Mouse (Mus musculus): ENCODE data around the gene Rbx1.
"Not testable (repeated sequence)": the region's sequence is repeated elsewhere in the genome, so short reads cannot be mapped to it uniquely, and the experiment has no call there.

The Rbx1 gene

DNA sequence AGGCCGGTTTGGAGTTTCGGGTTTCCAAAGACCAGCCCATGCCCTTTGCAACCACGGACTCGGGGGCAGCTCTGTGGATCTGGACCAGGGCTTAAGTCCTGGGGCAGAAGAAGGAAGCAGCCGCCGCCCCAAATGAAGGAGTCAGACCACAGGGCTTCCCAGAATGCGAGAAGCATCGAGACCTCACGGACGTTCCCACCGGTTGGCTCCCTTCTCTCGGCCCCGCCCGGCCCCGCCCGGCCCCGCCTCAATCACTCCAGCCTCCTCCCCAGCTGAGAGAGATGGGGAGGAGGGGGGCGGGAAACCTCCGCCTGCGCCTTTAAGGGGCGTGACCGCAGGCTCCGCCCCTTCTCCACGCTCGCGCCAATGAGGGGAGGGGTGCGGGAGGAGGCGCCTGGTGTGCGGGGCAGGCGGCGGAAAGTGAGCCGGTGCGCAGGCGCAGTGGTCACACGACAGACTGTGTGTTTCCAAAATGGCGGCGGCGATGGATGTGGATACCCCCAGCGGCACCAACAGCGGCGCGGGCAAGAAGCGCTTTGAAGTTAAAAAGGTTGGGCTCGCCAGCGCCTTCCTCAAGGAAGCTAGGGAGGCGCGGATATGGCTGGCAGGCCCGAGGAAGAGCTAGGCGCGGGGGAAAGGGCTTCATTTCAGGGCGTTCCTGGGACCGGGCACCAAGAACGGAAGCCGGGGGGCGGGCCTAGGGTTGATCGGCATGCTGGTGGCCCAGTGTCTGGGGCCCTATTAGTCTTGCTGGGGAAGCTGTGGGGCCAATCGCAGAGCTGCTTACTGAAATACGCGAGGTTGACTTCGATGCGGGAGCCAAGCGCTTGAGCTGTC, at the start of gene Rbx1:
Gene Rbx1, plus strand, starts transcription at position 396 of the 837 bp plus-strand sequence.
- DNase-seq (ENCODE audit: extremely low spot score, low read depth, low spot score) = peak; percentile 85

DNA sequence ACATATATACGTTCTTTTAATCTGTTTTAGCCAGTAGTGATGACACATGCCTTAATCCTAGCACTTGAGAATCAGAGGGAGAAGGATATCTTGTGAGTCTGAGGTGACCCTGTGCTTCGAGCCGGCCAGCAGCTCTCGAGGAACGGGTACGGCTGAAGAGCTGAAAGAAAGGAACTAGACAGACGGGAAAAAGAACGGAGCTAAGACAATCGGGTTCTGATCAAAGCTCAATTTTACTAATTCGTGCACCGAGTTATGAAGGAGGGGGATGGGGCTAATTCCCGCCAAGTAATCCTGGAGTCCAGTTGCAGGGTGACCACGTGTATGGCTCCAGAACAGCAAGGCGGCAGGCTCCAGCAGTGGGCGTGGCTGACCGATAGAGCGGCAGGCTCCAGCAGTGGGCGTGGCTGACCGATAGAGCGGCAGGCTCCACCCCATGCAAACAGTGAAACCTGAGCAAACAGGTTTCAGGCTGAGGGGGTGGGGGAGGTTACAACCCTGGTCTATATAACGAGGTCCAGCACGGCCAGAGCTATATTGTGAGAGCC, 49.3 kb upstream of the Rbx1 start:
- DNase-seq (ENCODE audit: extremely low spot score, low read depth, low spot score) = not testable (repeated sequence)

DNA sequence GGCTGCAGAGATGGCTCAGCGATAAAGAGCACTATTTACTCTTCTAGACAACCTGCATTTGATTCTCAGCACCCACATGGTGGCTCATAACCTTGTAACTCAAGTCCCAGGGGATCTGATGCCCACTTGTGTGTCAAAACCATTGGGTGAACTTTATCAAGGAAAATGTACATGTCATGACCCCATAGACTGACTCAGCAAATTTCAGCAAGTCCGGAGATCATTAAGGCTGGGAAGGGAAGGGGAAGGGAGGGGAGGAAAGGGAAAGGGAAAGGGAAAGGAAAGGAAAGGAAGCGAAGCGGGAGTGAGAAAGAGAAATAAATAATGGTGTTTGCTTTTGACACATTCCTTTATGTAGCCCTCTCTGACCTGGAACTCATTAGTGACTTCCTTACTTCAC, 48.0 kb upstream of the Rbx1 start:
- DNase-seq (ENCODE audit: extremely low spot score, low read depth, low spot score) = no peak

DNA sequence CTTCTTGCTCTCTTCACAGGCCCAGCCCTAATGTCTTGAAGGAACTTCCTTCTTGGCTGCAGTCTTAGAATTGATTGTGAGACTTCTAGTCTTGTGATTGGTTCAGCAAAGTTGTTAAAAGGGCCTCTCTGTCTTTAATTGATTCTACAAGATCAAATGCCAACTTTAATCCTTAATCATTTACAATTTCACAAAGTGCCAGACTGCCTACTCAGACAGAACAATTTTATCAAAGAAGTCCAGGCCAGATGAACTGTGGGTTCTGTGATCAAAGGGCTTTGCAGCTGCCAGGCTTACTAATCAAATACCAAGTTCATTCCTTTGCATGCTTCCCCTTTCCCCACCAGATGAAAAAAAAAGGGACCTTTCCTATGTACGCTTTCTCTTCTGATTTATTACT, 44.6 kb upstream of the Rbx1 start:
- DNase-seq (ENCODE audit: extremely low spot score, low read depth, low spot score) = no peak

DNA sequence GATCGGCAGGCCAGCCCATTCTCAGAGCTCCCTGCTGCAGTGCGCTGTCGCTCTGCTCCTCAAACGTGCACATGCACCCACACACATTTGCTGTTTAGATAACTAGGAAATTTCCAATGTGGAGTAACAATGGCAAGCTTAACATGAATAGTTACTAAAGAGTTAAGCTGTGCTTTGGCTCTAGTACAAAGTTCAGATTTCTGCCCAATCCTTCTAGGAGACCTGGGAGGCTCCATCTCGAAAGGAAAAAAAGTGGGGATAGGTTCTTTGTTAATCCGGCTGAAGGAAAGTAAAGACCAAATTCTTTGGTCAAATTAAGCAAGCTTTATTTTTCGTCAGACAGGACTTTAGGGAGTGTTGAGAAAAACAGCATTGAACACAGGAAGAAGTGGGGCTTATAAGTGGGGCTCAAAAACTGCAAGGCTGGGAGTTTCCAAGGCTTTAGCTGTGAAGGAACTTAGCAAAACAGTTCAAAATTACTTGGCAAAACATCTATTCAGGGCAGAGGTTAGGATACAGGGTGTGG, 43.9 kb upstream of the Rbx1 start:
- no peak for DNase-seq (ENCODE audit: extremely low spot score, low read depth, low spot score)

DNA sequence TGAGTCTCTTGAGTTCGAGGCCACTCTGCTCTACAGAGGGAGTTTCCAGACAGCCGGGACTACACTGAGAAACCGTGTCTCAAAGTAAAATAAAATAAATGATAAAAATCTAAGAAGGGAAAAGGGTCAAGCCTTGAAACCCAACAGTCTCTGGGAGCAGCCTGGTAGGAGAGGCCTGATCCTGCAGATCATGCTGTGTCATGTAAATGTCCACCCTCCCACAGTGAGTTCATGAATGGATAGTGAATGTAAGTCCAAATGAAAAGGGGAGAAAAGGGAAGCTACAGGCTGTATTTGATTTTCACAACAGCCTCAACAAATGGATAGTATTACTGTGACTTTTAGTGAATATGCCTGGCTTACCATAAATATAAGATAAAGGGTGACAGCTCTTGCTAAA, 40.8 kb upstream of the Rbx1 start:
- DNase-seq (ENCODE audit: extremely low spot score, low read depth, low spot score) = no peak

DNA sequence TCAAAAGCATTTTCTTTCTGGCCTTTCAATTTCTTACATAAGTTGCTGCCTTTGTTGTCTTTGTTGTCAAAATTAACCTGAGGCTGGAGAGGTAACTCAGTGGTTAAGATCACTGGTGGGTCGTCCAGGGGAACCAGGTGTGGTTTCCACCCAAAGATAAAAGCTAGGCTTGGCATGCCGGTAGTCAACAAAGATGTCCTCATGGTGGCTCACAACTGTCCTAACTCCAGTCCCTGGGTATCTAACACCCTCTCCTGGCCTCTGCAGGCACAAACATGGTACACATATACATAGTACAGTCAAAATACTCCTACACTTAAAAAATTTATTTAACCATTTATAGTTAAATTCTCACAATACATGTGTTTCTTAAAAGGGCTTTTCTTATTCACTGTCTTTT, 38.1 kb upstream of the Rbx1 start:
- DNase-seq (ENCODE audit: extremely low spot score, low read depth, low spot score) = no peak

DNA sequence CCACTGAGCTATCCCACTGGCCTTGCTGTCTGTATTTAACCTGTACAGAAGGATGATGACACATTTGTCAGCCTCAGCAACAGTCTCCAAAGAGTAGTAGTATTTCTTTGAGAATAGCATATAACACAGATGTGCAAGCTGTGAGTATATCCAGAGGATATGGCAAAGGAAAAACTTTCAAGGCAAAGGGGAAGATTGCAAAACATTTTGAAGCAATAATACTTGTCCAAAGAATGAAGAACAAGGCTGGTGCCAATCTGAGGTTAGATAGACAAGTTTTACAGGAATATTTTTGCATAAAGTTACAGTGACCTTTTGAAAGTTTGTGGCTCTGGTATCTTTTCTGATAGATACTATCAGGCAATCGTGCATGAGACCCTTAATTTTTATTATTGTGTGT, 34.9 kb upstream of the Rbx1 start:
- no peak for DNase-seq (ENCODE audit: extremely low spot score, low read depth, low spot score)

DNA sequence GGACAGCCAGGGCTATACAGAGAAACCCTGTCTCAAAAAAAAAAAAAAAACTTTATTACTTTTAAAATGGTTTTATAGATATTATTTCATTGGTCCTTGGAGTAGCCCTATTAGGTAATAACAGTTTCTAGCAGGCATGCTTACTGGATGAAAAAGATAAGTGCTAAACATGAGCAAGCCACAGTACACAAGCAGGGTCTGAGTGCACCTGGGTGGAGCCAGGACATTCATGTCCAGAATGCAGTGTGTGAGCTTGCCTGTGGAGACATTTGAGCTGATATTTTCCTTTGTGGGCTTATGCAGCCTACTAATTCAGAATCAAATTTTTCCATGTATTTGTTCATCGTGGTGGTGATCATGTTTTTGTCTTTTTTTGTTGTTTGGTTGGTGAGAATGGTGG, 27.8 kb upstream of the Rbx1 start:
- DNase-seq (ENCODE audit: extremely low spot score, low read depth, low spot score) = no peak

DNA sequence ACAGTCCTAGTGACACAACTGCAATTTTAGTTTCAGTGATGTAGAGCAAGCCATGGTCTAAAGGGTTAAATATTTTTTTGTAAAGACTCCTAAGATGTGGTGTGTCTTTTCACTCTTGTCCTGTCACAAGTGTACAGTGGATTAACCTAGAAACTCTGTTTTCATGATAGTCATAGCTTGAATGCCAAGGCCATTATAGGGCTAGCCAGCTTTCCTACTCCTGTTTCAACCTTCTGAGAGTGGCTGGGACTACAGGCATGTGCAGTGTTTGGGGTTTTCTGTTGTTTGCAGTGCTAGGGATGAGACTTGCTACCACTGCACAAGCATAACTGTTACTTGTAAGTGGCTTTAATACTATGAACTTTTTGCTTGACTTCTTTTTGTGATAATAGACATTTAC, 26.9 kb upstream of the Rbx1 start:
- no peak for DNase-seq (ENCODE audit: extremely low spot score, low read depth, low spot score)

DNA sequence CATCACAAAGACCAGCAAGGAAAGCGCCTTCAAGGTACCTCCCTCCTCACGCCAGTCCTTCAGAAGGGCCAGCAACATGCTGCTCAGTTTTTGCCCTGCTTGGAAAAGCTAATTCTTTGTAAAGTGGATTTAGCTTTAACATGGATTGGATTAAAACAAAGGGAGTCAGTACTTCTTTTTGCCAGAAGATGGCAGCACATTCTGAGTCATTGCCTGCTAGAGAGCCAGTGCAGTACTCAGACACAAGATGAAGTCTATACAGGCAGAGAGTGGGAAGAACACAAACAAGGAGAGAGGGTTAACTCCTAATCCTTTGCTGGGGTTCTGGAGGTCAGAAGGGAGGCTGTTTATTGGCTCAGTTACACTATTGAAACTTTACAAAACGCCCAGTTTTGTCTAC, 17.6 kb upstream of the Rbx1 start:
- DNase-seq (ENCODE audit: extremely low spot score, low read depth, low spot score) = peak; percentile 79

DNA sequence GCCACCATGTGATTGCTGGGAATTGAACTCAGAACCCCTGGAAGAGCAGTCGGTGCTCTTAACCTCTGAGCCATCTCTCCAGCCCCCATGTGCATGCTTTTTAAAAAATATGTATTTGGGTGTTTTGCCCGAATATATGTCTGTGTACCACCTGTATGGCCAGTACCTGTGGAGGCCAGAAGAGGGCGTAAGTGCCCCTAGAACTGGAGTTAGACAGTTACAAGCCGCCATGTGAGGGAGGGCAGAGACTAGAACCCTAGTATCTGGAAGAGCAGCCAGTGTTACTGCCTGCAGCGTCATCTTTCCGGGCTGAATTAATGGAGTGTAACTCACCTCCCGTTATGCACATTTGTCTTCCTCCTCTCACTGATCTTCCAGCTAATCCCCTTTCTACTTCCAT, 4.6 kb upstream of the Rbx1 start:
- no peak for DNase-seq (ENCODE audit: extremely low spot score, low read depth, low spot score)

DNA sequence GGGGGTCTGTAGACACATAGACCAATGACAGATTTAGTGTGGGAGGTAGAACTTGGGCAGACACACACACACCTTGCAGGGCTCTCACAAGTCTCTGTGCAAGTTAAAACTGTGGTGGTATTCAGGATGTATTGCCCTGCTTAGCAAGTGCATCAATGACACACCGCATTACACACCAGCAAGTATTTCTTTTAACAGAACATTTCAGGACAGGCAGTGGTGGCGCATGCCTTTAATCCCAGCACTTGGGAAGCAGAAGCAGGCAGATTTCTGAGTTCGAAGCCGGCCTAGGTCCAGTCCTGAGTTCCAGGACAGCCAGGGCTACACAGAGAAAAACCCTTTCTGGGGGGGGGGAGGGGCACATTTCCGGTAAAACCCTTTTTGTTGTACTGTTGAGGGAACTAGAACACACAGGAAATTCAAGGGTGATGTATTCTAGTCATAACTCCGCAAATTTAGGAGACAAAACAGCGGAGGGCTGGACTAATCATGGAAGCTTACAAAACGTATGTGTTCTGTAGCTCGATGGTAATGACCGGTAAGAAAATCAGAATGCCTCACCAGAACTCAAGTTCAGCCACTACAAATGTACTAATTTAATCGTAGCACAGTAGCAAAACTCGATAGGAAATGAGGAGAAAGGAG, 958 bp upstream of the Rbx1 start:
- DNase-seq (ENCODE audit: extremely low spot score, low read depth, low spot score) = no peak

DNA sequence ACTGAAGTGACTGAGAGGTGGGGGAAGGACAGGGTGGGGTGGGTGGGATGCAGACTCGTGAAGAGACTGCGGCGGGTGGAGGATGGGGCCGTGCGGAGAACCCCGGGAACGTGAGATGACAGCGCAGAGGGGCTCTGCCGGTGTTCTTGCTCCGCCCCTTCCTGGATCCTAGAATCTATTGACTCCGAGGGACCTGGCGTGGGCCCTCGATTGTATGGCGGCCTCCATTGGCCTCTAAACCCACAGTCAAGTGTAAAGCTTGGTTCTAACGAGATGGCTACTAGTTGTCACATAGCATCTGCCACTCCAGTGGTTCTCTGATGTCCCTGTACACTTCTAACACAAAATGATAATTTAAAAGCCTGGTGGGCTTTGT, 630 bp downstream of the Rbx1 start:
- DNase-seq (ENCODE audit: extremely low spot score, low read depth, low spot score) = no peak

DNA sequence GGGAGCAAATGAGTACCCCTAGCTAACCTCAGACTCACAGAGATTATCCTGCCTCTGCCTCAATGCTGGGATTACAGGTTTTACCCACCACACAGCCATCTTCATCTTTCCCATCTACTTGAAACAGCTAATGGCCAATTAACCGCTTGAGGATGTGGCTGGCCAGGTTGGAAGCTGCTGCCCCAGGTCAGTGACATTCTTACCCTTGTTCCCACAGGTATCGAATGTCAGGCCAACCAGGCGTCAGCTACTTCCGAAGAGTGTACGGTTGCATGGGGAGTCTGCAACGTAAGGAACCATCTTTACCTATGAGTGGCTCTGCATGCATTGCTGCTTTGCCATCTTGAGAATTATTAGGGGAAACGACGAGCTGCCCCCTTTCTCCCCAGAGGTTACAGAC, 4.6 kb downstream of the Rbx1 start:
- no peak for DNase-seq (ENCODE audit: extremely low spot score, low read depth, low spot score)

DNA sequence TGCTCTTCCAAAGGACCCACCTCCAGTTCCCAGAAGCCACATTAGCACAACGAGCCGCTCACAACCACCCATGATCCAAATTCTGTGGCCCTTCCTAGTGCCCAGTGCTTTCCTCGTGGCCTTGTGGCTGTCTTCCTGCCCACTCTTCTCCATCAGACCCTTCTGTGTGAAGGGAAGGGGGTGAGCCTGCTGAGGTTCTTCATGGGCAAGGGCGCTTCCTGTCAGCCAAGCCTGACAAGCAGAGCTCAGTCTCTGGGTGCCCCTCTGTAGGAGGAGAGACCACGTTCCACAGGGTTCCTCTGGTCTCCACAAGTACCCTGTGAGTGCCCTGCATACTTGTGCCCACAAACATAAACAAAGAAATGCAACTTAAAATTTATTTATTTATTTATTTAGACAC, 6.2 kb downstream of the Rbx1 start:
- DNase-seq (ENCODE audit: extremely low spot score, low read depth, low spot score) = no peak

DNA sequence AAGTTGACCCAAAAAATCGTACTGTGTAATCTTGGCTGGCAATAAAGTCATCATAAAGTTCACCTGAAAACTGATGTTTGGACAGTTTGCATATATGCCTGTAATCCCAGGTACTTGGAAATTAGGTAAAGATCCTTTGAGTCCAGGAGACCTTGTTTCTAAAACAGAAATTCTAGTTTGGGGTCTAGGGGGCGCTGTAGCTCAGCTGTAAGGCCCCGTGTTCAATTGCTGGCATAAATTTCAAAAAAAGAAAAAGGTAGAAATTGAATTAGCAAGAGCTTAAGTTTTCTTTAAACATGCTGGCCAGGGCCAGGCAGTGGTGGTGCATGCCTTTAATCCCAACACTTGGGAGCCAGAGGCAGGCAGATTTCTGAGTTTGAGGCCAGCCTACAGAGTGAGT, 9.6 kb downstream of the Rbx1 start:
- no peak for DNase-seq (ENCODE audit: extremely low spot score, low read depth, low spot score)

DNA sequence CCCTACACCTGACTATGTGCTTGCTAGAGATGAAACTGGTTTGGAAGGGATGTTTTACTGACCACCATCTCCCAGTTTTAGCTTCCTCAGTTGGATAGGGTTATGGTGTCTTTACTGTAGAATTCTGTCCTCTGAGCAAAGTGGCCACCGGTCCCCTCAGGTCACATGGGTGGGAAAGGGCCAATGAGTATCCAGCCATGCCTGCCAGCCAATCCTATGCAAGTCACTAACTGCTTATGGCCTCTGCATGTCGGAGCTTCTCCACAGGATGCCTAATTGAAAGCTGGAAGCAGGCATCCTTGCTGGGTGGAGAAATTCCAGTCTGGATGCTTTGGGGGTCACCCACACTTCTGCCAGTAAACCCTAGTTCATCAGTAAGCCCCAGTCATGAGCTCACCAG, 10.5 kb downstream of the Rbx1 start:
- DNase-seq (ENCODE audit: extremely low spot score, low read depth, low spot score) = no peak

DNA sequence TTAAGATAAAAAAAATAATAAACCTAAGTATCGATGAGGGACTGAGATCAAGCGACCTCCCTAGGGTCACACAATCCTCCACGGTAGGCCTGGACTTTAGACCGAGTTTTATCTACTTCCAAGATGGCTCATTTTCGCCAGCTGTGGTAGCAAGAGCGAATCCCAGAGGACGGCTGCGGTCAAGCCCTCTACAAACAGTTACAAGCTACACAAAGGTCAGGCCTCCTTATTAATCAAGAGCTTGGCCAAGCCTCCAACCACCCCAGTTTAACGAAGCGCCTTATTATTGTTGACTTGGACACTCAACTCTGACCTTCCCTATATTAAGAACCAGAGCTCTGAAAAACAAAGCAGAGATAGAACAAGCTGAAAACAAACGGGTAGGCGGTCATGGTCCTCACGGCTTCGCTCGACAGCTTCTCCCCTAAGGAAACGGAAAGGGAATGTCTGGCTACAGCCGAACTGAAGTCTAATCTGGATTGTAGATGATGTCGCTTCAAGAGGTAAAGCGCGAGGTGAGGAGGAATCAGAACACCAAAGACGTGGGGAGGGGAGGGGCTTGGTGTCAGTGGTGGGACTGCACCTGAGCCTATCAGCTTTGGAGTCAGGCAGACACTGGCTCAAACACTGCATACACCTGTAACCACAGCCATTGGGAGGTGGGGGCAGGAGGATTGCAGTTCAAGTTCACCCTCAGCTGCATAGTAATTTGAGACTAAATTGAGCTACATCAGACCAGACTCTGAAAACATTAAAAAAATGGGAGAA, 13.5 kb downstream of the Rbx1 start:
- DNase-seq (ENCODE audit: extremely low spot score, low read depth, low spot score) = no peak

DNA sequence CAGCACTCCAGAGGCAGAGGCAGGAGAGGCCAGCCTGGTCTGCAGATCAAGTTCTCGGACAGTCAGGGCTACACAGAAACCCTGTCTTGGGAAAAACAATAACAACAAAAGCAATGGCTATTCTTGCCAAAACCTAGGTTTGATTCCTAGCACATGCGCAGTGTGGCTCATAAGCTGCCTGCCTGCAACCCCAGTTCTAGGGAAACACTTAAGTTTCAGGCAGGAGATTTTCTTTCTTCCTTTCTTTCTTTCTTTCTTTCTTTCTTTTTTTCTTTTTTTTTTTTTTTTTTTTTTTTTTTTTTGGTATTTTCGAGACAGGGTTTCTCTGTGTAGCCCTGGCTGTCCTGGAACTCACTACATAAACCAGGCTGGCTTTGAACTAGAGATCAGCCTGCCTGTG, 14.2 kb downstream of the Rbx1 start:
- DNase-seq (ENCODE audit: extremely low spot score, low read depth, low spot score) = not testable (repeated sequence)

DNA sequence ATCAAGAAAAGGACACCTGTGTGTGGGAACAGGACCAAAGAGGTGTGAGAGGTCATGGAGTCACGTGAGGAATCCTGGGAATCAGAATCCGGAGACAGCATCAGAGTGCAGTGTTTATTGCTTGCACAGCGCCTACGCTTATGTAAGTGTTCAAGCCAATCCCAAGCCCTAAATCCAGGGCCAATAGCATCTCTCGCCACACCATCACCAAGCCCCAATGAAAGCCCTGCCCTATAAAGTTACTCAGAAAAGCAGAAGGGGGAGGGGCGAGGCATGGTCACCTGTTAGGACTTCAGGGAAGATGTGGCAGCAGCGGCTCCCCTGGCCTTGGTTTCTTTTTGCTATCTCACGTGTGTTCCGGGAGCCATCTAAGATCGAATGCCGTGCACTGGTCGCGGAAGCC, 14.9 kb downstream of the Rbx1 start:
- no peak for DNase-seq (ENCODE audit: extremely low spot score, low read depth, low spot score)

DNA sequence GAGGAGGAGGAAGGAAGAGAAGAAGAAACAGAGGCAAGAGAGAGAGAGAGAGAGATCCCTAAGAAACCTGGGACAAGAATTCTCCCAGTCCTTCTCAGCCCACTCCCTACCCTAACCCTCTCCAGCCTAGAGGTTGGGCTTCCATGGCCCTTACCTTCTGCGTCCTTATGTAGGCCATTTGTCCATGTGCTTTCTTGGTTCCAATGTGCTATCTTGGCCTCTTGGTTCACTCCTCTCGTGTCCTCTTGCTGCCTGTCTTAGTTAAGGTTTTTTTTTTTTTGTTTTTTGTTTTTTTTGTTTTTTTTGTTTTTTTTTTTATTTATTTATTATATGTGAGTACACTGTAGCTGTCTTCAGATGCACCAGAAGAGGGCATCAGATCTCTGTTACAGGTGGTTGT, 16.9 kb downstream of the Rbx1 start:
- DNase-seq (ENCODE audit: extremely low spot score, low read depth, low spot score) = no peak

Data from hindlimb bud, embryonic 11.5 days (tissue).